Mouse (Mus musculus) liver, adult 2 months (tissue): ENCODE data around the gene Map3k15.

ENCODE experiments used
- CTCF ChIP-seq: fragments of 200-500 bp; IDR thresholded peaks from 2 replicates; pipeline ENCODE4 v1.5.1; 2011; ENCODE audit warnings: low read depth, low read length, control low read depth
- POLR2A ChIP-seq: fragments of 200-500 bp; IDR thresholded peaks from 2 replicates; pipeline ENCODE4 v1.6.1; 2011; ENCODE audit warnings: low read length, control low read depth; ENCODE audit not compliant: insufficient read depth; ENCODE audit errors: extremely low read depth

DNA sequence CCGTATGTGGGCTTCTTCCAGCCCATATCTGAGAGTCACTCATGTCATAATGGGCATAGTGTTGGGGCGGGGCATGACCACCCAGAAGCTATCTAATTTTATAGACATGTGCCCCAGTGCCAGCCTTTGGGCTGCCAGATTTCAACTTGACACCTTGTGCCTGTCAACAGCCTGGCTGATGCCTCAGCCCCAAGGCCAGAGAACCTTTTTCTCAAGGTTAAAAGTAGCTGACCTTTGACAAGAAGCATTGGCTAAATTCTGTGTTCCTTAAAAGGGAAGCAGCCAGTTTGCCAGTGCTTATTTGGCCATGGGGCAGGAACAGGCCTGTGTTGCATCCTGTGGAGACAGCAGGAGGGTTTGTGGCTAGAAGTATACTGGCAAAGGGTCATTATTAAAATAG, 45.7 kb upstream of the Map3k15 start:
- TF ChIP-seq POLR2A (no peak), CTCF (no peak)
